In genomic region chr3:82556311-82556828, GRCm38 (mm10) we compare ENCODE assay signal across 21 mouse cellular contexts. TPM values are rescaled to one million over a fixed set of nuclear protein-coding genes. Genes with fewer than 3 reads are reported as not detected.
A peak's percentile ranks its signal among the peaks of the same experiment; 100 is the strongest.
DNase-seq lines count a peak whose midpoint lies in the region; ATAC-seq and TF ChIP-seq lines count a peak whose summit lies in the region.
"Had no signal": no experiment of that assay in that cellular context is flagged by ENCODE, and none has a peak within 500 bp of the region (broad histone marks: within the 10 kb centered on the region; RNA-seq: fewer than 3 reads in every experiment).

No protein-coding gene starts in this region.

- ATAC-seq in limb, embryonic 11.5 days (ENCODE audit: insufficient number of reproducible peaks, low FRiP score, low TSS enrichment, low read depth) = peak; percentile 60
- peak; percentile 44; the same call in 1 of the 2 replicates for ATAC-seq in limb, embryonic 14.5 days (ENCODE audit: low FRiP score, low read depth)
- ATAC-seq: activated CD4-positive, CD25-positive, alpha-beta regulatory T cell, adult 4 months; hindbrain, postnatal 0 days; intestine, embryonic 15.5 days had no signal

- no peak overlapping the region for H3K4me2 ChIP-seq in limb, embryonic 11.5 days (ENCODE audit: low read depth, severe bottlenecking)
- H3K4me2 ChIP-seq in limb, embryonic 14.5 days (replicated peaks; ENCODE audit: low read depth, low read length, severe bottlenecking) = no peak overlapping the region
- H3K4me2 ChIP-seq: embryonic facial prominence, embryonic 12.5 days; forebrain, embryonic 12.5 days; hindbrain, embryonic 12.5 days; intestine, embryonic 15.5 days had no signal

- TF ChIP-seq POLR2A in limb, embryonic 14.5 days (IDR thresholded peaks at IDR 0.05; ENCODE audit: borderline replicate concordance, extremely low read depth, insufficient read depth, insufficient read length) = no peak

- H3K9me3 ChIP-seq in limb, embryonic 11.5 days (ENCODE audit: control insufficient read depth, low read length) = no peaks in the 10 kb centered on the region
- H3K9me3 ChIP-seq in limb, embryonic 10.5 days (replicated peaks) = no peaks in the 10 kb centered on the region
- no peaks in the 10 kb centered on the region for H3K9me3 ChIP-seq in limb, embryonic 14.5 days (ENCODE audit: control insufficient read depth, low read length)
- H3K9me3 ChIP-seq: embryonic facial prominence, embryonic 12.5 days; forebrain, embryonic 12.5 days; heart, embryonic 10.5 days; hindbrain, embryonic 12.5 days; intestine, embryonic 15.5 days had no signal

- DNase-seq in limb, embryonic 11.5 days (ENCODE audit: low spot score) = no peak
- DNase-seq in limb, embryonic 10.5 days (ENCODE audit: low spot score) = no peak
- peak; percentile 1 for DNase-seq in fibroblast of lung, adult 2 months (ENCODE audit: low read depth)
- peak; percentile 20 for DNase-seq in limb, embryonic 14.5 days (ENCODE audit: low spot score)
- no peak for DNase-seq in kidney, postnatal 4 days
- DNase-seq in thymus, postnatal 0 days (ENCODE audit: low spot score) = no peak
- DNase-seq: adrenal gland, postnatal 14 days; cerebellum, adult 11-12 months; cerebellum, adult 9-11 months; cerebellum, postnatal 36 days; gastrocnemius, postnatal 36 days; heart, adult 11 months; heart, postnatal 10 days; heart, postnatal 4 days had no signal

- no peak overlapping the region for H3K27ac ChIP-seq in limb, embryonic 11.5 days (replicated peaks; ENCODE audit: low read depth, low read length)
- no peak overlapping the region for H3K27ac ChIP-seq in limb, embryonic 10.5 days
- no peak overlapping the region for H3K27ac ChIP-seq in limb, embryonic 14.5 days (replicated peaks; ENCODE audit: low read depth, low read length)
- H3K27ac ChIP-seq: embryonic facial prominence, embryonic 12.5 days; forebrain, embryonic 12.5 days; heart, embryonic 10.5 days; hindbrain, embryonic 12.5 days; hindbrain, postnatal 0 days; intestine, embryonic 15.5 days had no signal

- no peak overlapping the region for H3K9ac ChIP-seq in limb, embryonic 11.5 days (ENCODE audit: low read length)
- no peak overlapping the region for H3K9ac ChIP-seq in limb, embryonic 14.5 days (ENCODE audit: low read depth, low read length, severe bottlenecking)
- H3K9ac ChIP-seq: embryonic facial prominence, embryonic 12.5 days; forebrain, embryonic 12.5 days; hindbrain, embryonic 12.5 days; intestine, embryonic 15.5 days had no signal

- no peaks in the 10 kb centered on the region for H3K27me3 ChIP-seq in limb, embryonic 11.5 days (ENCODE audit: control insufficient read depth, insufficient read depth, low read length)
- no peaks in the 10 kb centered on the region for H3K27me3 ChIP-seq in limb, embryonic 10.5 days (ENCODE audit: low read depth, poor library complexity, severe bottlenecking)
- no peaks in the 10 kb centered on the region for H3K27me3 ChIP-seq in limb, embryonic 14.5 days (ENCODE audit: control insufficient read depth, insufficient read depth, low read length)
- H3K27me3 ChIP-seq: embryonic facial prominence, embryonic 12.5 days; forebrain, embryonic 12.5 days; hindbrain, embryonic 12.5 days; intestine, embryonic 15.5 days had no signal

- no peak overlapping the region for H3K4me3 ChIP-seq in limb, embryonic 11.5 days (ENCODE audit: low read depth, low read length)
- no peak overlapping the region for H3K4me3 ChIP-seq in limb, embryonic 10.5 days
- H3K4me3 ChIP-seq in limb, embryonic 14.5 days (replicated peaks; ENCODE audit: low read length) = no peak overlapping the region
- H3K4me3 ChIP-seq: embryonic facial prominence, embryonic 12.5 days; forebrain, embryonic 12.5 days; heart, embryonic 10.5 days; hindbrain, embryonic 12.5 days; intestine, embryonic 15.5 days had no signal

- 63% methylated on average over 2 of the region's 2 CpGs for WGBS in limb, embryonic 11.5 days
- 73% methylated on average over 2 of the region's 2 CpGs for WGBS in limb, embryonic 10.5 days
- WGBS in limb, embryonic 14.5 days = 51% methylated on average over 2 of the region's 2 CpGs

- no peaks in the 10 kb centered on the region for H3K4me1 ChIP-seq in limb, embryonic 11.5 days (ENCODE audit: control insufficient read depth, insufficient read depth, low read length)
- H3K4me1 ChIP-seq in limb, embryonic 10.5 days = no peaks in the 10 kb centered on the region
- H3K4me1 ChIP-seq in limb, embryonic 14.5 days (ENCODE audit: control insufficient read depth, insufficient read depth, low read length) = no peaks in the 10 kb centered on the region
- H3K4me1 ChIP-seq: embryonic facial prominence, embryonic 12.5 days; forebrain, embryonic 12.5 days; heart, embryonic 10.5 days; hindbrain, embryonic 12.5 days; intestine, embryonic 15.5 days had no signal

- H3K36me3 ChIP-seq in limb, embryonic 11.5 days (ENCODE audit: control insufficient read depth, insufficient read depth, low read length) = no peaks in the 10 kb centered on the region
- H3K36me3 ChIP-seq in limb, embryonic 10.5 days = no peaks in the 10 kb centered on the region
- H3K36me3 ChIP-seq in limb, embryonic 14.5 days (ENCODE audit: control insufficient read depth, insufficient read depth, low read length) = no peaks in the 10 kb centered on the region
- H3K36me3 ChIP-seq: embryonic facial prominence, embryonic 12.5 days; forebrain, embryonic 12.5 days; heart, embryonic 10.5 days; hindbrain, embryonic 12.5 days; intestine, embryonic 15.5 days had no signal

RNA-seq across cellular contexts. Expression of gene Npy2r, which starts 8.5 kb away (rescaled TPM):
- polyA plus RNA-seq in limb, embryonic 11.5 days (2014; fragmentation: Nextera tagmentation; extraction: Ambion mirVana) = 0.08 and 0.16 TPM in 2 replicates
- polyA plus RNA-seq in limb, embryonic 10.5 days (2016; fragmentation: Nextera tagmentation; extraction: Ambion mirVana) = 0.09 TPM in 1 of 2 replicates, not detected in the other
- polyA plus RNA-seq in limb, embryonic 14.5 days (2012; rRNA removed) = 1.7 TPM in 2 replicates
- polyA plus RNA-seq in limb, embryonic 14.5 days (2014; fragmentation: Nextera tagmentation; extraction: Ambion mirVana) = 2.2 and 2.3 TPM in 2 replicates
- polyA plus RNA-seq in thymus, postnatal 0 days (2015; fragmentation: Nextera tagmentation; extraction: Ambion mirVana) = 0.05 TPM in 1 of 2 replicates, not detected in the other
- polyA plus RNA-seq: activated CD4-positive, CD25-positive, alpha-beta regulatory T cell, adult 4 months had no signal

Comparison
In these comparisons a context has a peak if more than half of its experiments do, and no peak if none do; other contexts are left out.
1. DNase-seq: peak in fibroblast of lung, adult 2 months (single experiment) and limb, embryonic 14.5 days (single experiment); none in limb, embryonic 11.5 days (single experiment), limb, embryonic 10.5 days (single experiment), kidney, postnatal 4 days (0 of 2) and thymus, postnatal 0 days (single experiment).